Comparison of ENCODE assay signal across 14 mouse cellular contexts in genomic region chr14:45211431-45211830, GRCm38 (mm10).
"Had no signal": no experiment of that assay in that cellular context is flagged by ENCODE, and none has a peak within 500 bp of the region (broad histone marks: within the 10 kb centered on the region; RNA-seq: fewer than 3 reads in every experiment).

No protein-coding gene starts in this region.

- H3K9ac ChIP-seq: liver, embryonic 13.5 days; lung, embryonic 14.5 days; midbrain, embryonic 12.5 days; neural tube, embryonic 13.5 days had no signal

- H3K4me1 ChIP-seq: liver, embryonic 13.5 days; midbrain, embryonic 12.5 days had no signal

- H3K27me3 ChIP-seq: liver, embryonic 13.5 days; midbrain, embryonic 12.5 days; neural tube, embryonic 13.5 days had no signal

- H3K36me3 ChIP-seq: liver, embryonic 13.5 days had no signal

- H3K4me2 ChIP-seq: liver, embryonic 13.5 days; lung, embryonic 14.5 days; midbrain, embryonic 12.5 days; neural tube, embryonic 13.5 days had no signal

- H3K9me3 ChIP-seq: liver, embryonic 13.5 days; midbrain, embryonic 12.5 days; neural tube, embryonic 13.5 days had no signal

- H3K27ac ChIP-seq: left cerebral cortex, adult 2 months; liver, embryonic 13.5 days; macrophage; midbrain, embryonic 12.5 days; neural tube, embryonic 13.5 days had no signal

- DNase-seq: kidney, postnatal 14 days; kidney, postnatal 4 days; layer of hippocampus, adult 9-11 months; layer of hippocampus, postnatal 36 days; liver, embryonic 13.5 days; thymus, adult 18-20 months; thymus, postnatal 36 days had no signal

- H3K4me3 ChIP-seq: left cerebral cortex, adult 2 months; liver, embryonic 13.5 days; midbrain, embryonic 12.5 days; myocyte; neural tube, embryonic 13.5 days had no signal

- ATAC-seq: midbrain, embryonic 16.5 days had no signal
